Mouse (Mus musculus): Measurements from ENCODE around the gene Vmn2r61. TPM values are rescaled to one million over a fixed set of nuclear protein-coding genes. Genes with fewer than 3 reads are reported as not detected.

The Vmn2r61 gene
- total RNA-seq (2021) (not detected), polyA plus RNA-seq (2012; rRNA removed) (not detected in 2 replicates)
- long read RNA-seq = 0 reads

GRCm38 (mm10) chr7:42259753-42260152 lies at the start of gene Vmn2r61:
Vmn2r61 (plus strand) TSS chr7:42260053.
- DNase-seq = no peak

Other genes starting within 250 kb of the Vmn2r61 start
- gene Vmn2r59, start 201.0 kb upstream of the Vmn2r61 start, total RNA-seq (2021) = not detected
- not detected in 2 replicates for gene Vmn2r59, start 201.0 kb upstream of the Vmn2r61 start, polyA plus RNA-seq (2012; rRNA removed)
- not detected for gene Vmn2r60, start 152.3 kb upstream of the Vmn2r61 start, total RNA-seq (2021)
- gene Vmn2r60, start 152.3 kb upstream of the Vmn2r61 start, polyA plus RNA-seq (2012; rRNA removed) = not detected in 2 replicates
- not detected for gene 4933421I07Rik, start 188.1 kb downstream of the Vmn2r61 start, total RNA-seq (2021)
- not detected in 2 replicates for gene 4933421I07Rik, start 188.1 kb downstream of the Vmn2r61 start, polyA plus RNA-seq (2012; rRNA removed)
- 10 to 100 TPM; 11.0 to 12.6 TPM for gene Zfp141, start 245.7 kb downstream of the Vmn2r61 start, total RNA-seq (2021)
- 1.6 and 2.3 TPM in 2 replicates for gene Zfp141, start 245.7 kb downstream of the Vmn2r61 start, polyA plus RNA-seq (2012; rRNA removed)